Mouse (Mus musculus) embryo, embryonic 10 days (tissue): ENCODE measurements at regions not wholly inside any gene's neighbourhood (a gene's known extent, or its start where the extent isn't known, plus 50 kb on each side); places are given as distances from the start of the nearest gene placed in this dataset.

Source experiments
- DNase-seq: peaks from one replicate; pipeline ENCODE4 v3.0.0-alpha.2; 2015; ENCODE audit warnings: low spot score

- no peak for DNase-seq
Measured at GRCm38 (mm10) chr3:106879994-106880393, 53.9 kb upstream of the Olfr266 start.

- peak; percentile 58 for DNase-seq
Measured at GRCm38 (mm10) chr3:106903198-106903597, 77.1 kb upstream of the Olfr266 start.

- DNase-seq = no peak
Measured at GRCm38 (mm10) chr3:106906668-106907067, 80.6 kb upstream of the Olfr266 start.

GRCm38 (mm10) chr3:106936067-106936466 is 99.9 kb upstream of the Kcna3 start:
- no peak for DNase-seq

GRCm38 (mm10) chr3:106940095-106940494 is 95.9 kb upstream of the Kcna3 start:
- no peak for DNase-seq

DNA sequence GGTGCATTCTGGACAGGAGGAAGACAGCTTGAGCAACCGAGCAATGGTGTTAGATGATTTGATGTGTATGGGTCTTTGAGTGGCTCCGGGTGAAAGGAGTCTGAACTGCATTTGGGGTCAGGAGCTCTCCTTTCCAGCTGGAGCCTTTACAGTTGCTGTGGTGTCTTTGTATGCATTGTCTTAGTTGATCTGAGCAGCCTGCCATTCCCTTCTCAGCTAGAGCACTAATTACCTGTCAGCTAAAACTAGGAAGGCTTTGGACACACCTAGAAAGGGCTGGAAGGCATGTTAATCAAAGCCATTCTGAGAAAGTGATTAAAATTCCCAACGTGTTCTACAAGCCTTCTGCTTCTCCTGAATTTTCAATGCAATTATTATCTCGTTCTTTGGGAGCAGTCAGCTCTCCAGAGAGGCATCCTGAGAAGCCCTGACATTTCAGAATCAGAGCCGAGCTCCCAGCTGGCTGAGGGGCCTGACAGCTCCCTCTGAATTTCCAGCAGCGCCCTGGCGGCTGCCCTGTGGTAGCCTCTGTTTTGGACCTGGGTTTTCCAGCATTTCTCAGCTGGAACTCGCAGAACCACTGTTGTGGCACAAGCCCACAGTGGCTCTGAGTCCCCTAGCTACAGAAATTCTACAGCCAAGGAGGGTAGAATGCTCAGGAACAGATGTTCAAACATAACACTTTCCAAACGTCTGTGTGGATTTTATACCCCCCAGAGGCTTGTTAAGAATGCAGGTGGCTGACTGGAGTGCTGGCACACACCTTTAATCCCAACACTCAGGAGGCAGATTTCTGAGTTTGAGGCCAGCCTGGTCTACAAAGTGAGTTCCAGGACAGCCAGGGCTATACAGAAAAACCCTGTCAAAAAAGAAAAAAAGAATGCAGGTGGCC is 80.2 kb upstream of the Kcna3 start:
- peak; percentile 9 for DNase-seq

DNA sequence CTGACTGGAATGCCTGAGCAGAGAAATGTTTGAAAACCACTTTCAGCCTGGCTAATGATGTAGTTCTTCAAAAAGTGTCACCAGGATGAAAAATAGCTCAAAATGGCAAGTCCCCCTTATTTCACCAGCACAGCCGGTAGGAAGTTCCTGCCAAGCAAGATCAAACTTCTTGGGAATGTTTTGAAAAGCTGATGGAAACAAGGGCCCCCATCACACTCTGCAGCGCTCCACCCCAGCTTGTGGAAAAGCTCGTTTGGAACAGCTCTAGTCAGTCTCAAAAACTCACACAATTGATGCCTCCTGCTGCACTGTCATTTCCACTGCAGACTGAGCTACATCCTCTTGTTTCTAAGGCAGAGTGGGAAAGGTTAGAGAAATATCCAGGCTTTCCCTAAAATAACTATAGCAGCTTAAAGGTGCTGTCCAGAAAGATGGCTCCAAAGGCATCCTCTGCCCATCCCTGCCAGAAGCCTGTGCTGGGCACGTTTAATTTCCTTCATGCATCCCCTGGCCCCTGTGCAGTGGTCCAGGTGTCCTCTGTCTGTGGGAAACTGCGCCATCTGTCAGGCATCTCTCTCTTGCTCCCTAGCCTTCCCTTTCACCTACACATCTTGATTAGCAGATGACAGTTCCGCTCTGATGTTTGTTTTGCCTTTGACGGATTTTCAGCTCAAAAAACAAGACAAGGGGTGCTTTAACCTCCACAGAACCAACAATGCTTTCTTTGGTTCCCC is 78.6 kb upstream of the Kcna3 start:
- DNase-seq = no peak

DNA sequence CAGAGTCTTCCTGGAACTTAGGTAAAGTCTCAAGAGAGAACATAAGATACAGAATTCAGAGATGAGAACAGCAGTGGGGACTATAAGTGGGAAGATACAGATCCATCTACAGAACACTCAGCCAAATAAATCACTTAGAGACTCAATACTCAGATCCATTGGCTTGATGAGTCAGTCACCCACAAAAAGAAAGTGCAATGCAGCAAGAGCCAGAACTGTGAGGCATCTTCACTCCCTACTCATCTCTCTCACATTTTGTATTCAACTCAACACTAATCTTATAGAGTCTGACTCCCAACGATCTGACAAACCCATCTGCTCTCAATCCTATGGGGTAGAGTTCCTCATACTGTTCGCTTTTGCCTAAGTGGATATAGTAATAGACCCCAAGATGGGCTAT is 77.8 kb upstream of the Kcna3 start:
- DNase-seq = no peak

- DNase-seq = no peak
Measured at GRCm38 (mm10) chr3:106960596-106960995, 75.4 kb upstream of the Kcna3 start.

GRCm38 (mm10) chr3:106962466-106962865 is 73.5 kb upstream of the Kcna3 start:
- DNase-seq = peak; percentile 66

- DNase-seq = no peak
Measured at GRCm38 (mm10) chr3:106966198-106966597, 69.8 kb upstream of the Kcna3 start.

GRCm38 (mm10) chr3:106967479-106967878 is 68.5 kb upstream of the Kcna3 start:
- no peak for DNase-seq

GRCm38 (mm10) chr3:106974114-106974789 is 61.7 kb upstream of the Kcna3 start:
- no peak for DNase-seq

DNA sequence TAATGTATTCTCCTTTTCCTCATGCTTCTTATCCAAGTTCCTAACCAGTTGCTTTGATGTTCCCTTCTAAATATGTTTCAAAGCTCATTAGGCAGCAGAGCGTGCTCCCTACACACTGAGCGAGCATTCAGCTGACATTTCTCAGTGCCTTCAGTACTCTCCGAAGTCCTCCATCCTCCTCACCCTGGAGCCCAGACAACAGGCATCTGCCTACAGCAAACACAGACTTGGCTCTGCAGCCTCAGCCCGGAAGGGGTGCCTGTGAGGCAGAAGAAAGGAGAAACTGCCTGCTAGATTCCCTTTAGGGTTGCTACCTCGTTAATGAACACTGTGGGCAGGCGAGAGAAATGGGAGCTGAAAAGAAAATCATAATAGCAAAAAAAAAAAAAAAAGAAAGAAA is 57.2 kb upstream of the Kcna3 start:
- no peak for DNase-seq

GRCm38 (mm10) chr3:106980914-106981313 is 55.1 kb upstream of the Kcna3 start:
- DNase-seq = no peak

DNA sequence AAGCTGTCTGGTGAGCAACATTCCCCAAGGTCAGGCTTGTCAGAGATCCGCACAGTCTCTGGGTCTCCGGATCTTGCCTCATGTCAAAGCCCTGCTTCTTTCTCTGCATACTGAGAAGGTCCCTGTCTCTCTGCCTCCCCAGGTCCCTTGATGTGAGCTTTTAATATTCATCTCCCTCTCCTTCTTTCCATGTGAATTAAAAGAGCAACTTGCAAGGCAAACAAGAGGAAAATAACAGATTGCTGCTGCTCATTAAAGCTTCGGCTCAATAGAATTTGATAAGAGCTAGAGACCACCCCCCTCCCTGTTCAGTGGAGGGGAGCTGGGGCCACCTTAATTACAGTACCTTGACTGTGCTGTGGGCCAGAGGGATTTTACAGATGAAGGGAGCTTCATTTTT is 54.6 kb upstream of the Kcna3 start:
- DNase-seq = no peak

GRCm38 (mm10) chr3:106984231-106984630 is 51.7 kb upstream of the Kcna3 start:
- DNase-seq = no peak
